Mouse (Mus musculus) bone marrow macrophage, adult 2 months (primary cell): ENCODE measurements around the gene Sag. TPM values are rescaled to one million over a fixed set of nuclear protein-coding genes. Genes with fewer than 3 reads are reported as not detected.
A peak's percentile ranks its signal among the peaks of the same experiment; 100 is the strongest.

ENCODE experiments used
- H3K27ac ChIP-seq: 2 replicates; pipeline ENCODE4 v1.5.1; 2012; ENCODE audit warnings: low read depth, low read length; ENCODE audit not compliant: insufficient read depth
- H3K4me1 ChIP-seq: 2 replicates; pipeline ENCODE4 v1.6.1; 2012; ENCODE audit warnings: low read length; ENCODE audit not compliant: control insufficient read depth, insufficient read depth
- H3K4me3 ChIP-seq: 2 replicates; pipeline ENCODE4 v1.5.1; 2012; ENCODE audit warnings: mild to moderate bottlenecking, low read length, moderate library complexity; ENCODE audit not compliant: insufficient read depth
- CTCF ChIP-seq: IDR thresholded peaks from 2 replicates; pipeline ENCODE4 v1.5.1; 2012; ENCODE audit warnings: low read depth, mild to moderate bottlenecking, low read length, moderate library complexity
- POLR2A ChIP-seq: IDR thresholded peaks from 2 replicates; pipeline ENCODE4 v1.6.1; 2012; ENCODE audit warnings: mild to moderate bottlenecking, low read depth, low read length, borderline replicate concordance
- polyA plus RNA-seq: library from polyadenylated mRNA; stranded (reverse); fragments of >200 nt; gene quantifications from 2 replicates; pipeline ENCODE4 v1.2.4, GENCODE M21; 2012; ENCODE audit not compliant: missing spikeins, insufficient read depth, insufficient read length

The Sag gene
- polyA plus RNA-seq, result 0.93 and 1.2 TPM in 2 replicates

DNA sequence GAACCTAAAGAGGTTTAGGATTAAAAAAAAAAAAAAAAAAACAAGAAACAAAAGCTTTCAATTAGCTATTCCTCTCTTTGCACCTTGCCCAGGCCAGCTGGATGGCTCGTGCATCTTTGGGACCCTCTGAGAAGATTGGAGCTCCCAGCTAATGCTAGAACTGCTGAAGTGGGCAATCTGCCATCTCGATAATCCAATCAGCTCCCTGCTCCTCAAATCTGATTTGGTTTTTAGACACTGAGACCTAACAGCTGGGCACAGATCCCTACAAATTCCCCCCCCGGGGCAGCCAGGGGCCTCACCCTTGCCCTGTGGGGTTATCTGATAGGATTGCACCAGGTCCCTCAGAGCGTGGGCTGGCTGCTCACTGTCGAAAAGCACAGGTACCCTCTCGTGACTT is at the start of gene Sag:
Gene Sag (plus strand): TSS at position 105 of the 400 bp plus-strand sequence.
- TF ChIP-seq POLR2A (no peak), CTCF (no peak)
- H3K4me1 ChIP-seq, result peaks cover 8% of the 10 kb centered on the region

DNA sequence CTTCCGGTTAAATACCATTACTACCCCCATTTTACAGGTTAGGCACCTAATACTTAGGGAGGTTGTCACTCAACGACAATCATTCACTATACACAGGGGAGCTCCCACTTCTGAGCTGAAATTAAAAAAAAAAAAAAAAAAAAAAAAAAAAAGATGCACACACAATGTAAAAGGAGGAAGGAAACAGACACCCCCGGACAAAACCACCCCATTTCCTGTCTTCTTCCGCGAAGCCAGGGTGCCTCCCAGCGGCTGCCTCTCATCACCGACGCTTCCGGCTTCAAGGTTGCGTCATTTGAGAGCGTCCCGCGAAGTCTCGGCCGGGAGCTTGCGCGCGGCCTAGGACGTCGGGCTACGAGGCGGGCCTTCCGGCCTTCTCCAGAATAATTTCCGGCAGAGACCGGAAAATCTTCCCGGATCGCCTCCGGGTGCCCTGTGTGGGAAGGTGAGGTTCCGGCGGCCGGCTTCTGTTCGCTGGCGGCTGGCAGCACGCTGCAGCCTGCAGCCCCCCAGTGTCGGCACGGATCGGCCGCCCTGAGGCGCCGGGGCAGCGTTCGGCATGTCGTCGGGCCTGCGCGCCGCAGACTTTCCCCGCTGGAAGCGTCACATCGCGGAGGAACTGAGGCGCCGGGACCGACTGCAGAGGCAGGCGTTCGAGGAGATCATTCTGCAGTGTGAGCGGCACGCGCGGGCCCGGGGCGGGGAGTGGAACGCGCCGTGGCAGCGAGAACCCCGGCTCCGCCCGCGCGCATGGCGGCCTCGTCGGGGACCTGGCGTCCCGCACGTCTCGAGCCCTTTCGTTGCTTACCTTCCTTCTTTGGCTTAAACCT is 47.6 kb upstream of the Sag start, which contains the start of gene Atg16l1:
Gene Atg16l1 (plus strand): TSS at position 230 of the 830 bp plus-strand sequence.
- Histone ChIP-seq H3K4me1 (peaks cover 22% of the 10 kb centered on the region), H3K4me3 (peak within 1 kb of the TSS; percentile 90), H3K27ac (peak within 1 kb of the TSS; percentile 78)
- TF ChIP-seq CTCF (0 out of 2 replicates have a peak, but pooled peaks have one; percentile 19), POLR2A (no peak)

More for the DNA sequence above, at the start of gene Sag:
- H3K4me3 ChIP-seq, result no peak within 1 kb of the TSS
- no peak within 1 kb of the TSS; the same call in 1 of the 2 replicates for H3K27ac ChIP-seq

DNA sequence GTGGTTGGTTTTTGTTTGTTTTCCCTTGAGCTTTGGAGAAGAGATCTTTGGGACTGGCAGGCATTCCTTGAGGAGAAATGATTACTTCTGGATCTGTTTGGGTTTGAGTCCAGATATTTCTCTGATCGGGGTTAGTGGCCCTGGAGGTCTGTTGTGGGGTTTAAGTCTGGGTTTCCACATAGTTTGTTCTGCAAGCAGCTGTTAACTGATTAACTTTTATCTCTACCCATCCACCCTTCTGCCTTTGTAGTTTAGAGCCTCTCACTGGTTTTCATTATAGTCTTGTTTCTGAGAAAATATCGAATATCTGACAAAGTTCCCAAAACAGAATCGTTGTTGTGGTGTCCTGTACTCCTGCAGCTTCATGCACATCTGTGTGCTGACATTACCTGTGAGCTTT is 39.7 kb upstream of the Sag start:
- peaks cover 5% of the 10 kb centered on the region for H3K4me1 ChIP-seq
- H3K4me3 ChIP-seq, result no peak overlapping the region
- no peak overlapping the region for H3K27ac ChIP-seq
- TF ChIP-seq CTCF (no peak), POLR2A (no peak)

DNA sequence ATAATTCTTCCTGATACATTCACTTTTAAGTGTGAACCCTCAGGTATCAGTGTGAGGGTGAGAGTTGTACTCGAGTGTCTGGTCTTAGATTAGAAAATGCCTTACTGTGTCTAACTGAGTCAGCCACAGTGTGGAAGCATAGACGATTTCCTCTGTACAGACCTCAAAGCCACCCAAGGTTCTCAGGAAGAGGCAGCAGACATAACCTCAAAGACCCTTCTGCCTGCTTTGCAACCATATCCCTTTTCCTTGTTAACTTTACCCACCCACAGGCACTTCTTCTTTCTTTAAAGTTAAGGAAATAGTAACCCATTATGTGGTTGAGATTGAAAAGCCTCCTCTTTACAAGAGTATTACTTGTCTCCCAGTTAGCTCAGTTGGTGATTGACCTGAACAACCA is 37.7 kb upstream of the Sag start:
- no peak overlapping the region for H3K27ac ChIP-seq
- no peak overlapping the region for H3K4me3 ChIP-seq
- H3K4me1 ChIP-seq, result peaks cover 4% of the 10 kb centered on the region; the same call in 1 of the 2 replicates
- TF ChIP-seq POLR2A (no peak), CTCF (no peak)

DNA sequence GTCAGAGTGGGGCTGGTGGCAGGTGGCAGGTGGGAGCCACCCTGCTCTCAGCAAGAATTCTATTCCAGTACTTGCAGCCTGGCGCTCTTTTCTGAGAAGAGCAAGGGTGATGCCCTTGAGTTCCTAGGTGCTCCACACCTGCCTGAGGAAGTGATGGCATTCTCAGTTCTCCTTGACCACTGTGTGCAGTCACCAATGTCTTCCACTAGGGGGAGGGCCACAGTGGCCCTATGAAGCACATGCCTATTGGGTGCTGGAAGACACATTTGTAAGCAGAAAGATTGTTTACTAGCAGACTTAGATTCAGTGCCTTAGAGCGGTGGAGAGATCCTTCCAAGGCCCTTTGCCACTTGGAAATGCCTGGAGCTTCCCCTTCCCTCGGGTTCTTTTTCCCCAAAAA is 37.2 kb upstream of the Sag start:
- Histone ChIP-seq H3K4me1 (peaks cover 4% of the 10 kb centered on the region; the same call in 1 of the 2 replicates), H3K27ac (no peak overlapping the region), H3K4me3 (no peak overlapping the region)
- TF ChIP-seq CTCF (peak; percentile 60), POLR2A (no peak)

DNA sequence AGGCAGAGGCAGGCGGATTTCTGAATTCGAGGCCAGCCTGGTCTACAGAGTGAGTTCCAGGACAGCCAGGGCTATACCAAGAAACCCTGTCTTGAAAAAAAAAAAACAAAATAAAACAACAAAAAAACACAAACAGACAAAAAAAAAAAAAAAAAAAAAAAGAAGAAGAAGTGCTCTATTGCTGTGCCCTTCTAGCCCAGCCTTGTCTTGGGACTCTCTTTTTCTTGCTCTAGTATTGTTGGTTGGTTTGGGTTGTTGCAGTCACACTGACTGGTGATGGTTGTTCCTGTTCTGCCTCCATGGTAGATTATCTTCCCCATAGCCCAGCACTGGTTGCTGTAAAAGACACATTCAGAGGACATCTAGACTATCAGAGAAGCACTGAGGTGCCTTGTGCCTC is 34.2 kb upstream of the Sag start:
- Histone ChIP-seq H3K4me1 (peaks cover 5% of the 10 kb centered on the region; the same call in 1 of the 2 replicates), H3K27ac (no peak overlapping the region), H3K4me3 (no peak overlapping the region)
- no peak for TF ChIP-seq CTCF
- no peak for TF ChIP-seq POLR2A

DNA sequence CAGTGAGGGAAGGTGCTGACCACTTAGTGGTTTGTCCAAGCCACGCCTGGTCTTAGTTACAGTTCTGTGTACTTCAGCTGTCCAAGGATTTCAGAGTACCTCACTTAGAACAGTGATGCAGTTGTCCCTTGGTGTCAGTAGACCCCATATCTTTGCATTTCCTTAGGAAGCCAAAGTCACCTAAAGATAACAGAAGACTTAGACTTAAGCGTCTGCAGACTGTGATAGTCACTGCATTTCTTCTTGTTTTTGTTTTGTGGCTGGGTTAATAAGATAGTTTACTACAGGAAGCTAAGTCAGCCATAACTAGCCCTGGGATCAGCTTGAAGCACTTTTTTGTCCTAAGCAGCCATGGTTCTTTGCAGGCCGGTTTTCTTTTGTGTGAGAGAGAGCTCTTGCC is 33.0 kb upstream of the Sag start:
- H3K27ac ChIP-seq, result no peak overlapping the region
- peaks cover 5% of the 10 kb centered on the region; the same call in 1 of the 2 replicates for H3K4me1 ChIP-seq
- no peak for TF ChIP-seq CTCF
- no peak for TF ChIP-seq POLR2A
- no peak overlapping the region for H3K4me3 ChIP-seq

DNA sequence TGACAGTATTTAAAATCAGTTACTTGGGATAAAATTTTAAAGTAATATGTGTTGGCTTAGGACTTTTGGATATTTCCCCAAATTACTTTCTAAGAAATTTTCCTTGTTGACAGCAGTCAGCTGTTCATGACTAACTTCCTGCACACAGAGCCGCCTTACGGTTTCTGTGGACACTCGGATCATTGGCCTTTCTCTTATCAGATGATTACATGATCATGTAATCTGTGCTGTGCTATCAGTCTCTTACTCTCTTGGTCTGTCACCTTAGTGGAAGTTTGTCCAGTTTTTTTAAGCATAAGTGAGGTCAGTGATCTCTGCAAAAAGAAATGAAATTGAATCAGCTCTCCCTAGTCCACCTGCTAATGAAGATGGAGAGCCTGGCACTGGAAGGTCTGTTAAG is 31.8 kb upstream of the Sag start:
- Histone ChIP-seq H3K4me1 (0 out of 2 replicates have a peak, but pooled peaks cover 3% of the 10 kb centered on the region), H3K4me3 (no peak overlapping the region), H3K27ac (no peak overlapping the region)
- TF ChIP-seq CTCF (no peak), POLR2A (no peak)

DNA sequence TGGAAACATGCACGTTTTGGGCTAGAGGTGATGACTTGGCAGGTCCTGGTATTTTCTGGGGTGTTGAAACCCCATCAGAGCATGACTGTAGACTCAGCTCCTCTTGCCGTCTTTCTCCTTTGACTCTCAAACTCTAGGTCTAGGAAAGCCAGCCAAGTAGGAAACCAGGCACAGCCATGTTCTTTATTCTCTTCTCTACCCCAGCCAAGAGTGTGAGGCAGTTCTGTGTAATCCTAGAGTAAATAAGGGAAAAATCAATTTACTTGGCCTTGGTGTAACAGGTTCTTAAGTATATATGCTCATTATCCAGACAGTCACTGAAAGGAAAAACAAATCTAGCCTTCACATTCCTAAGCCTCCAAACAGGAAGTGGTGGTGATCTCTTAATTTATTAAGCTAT is 30.1 kb upstream of the Sag start:
- TF ChIP-seq CTCF (no peak), POLR2A (no peak)
- Histone ChIP-seq H3K4me3 (no peak overlapping the region), H3K4me1 (0 out of 2 replicates have a peak, but pooled peaks cover 3% of the 10 kb centered on the region), H3K27ac (no peak overlapping the region)

DNA sequence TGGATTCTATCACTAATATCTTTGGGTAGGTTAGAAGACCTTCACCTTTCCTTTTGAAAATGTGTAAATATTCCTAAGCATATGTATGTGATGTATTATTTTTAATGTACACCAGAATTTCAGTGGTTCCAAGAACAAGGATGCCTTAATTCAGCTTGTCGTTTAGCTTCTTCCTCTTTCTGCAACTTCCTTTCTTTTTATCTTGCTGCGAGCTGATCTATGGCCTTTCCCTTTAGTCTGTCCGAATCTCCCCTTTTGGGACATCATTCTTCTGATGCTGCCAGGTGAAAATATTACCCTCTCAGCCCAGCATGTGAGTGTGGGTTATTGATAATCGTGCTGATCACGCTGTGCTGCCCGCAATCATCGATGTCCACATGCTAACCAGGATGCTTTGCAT is 28.6 kb upstream of the Sag start:
- no peak for TF ChIP-seq POLR2A
- TF ChIP-seq CTCF, result no peak
- 0 out of 2 replicates have a peak, but pooled peaks cover 3% of the 10 kb centered on the region for H3K4me1 ChIP-seq
- no peak overlapping the region for H3K27ac ChIP-seq
- no peak overlapping the region for H3K4me3 ChIP-seq
